Mouse (Mus musculus): ENCODE data around the gene Hoxa3. TPM values are rescaled to one million over a fixed set of nuclear protein-coding genes. Genes with fewer than 3 reads are reported as not detected.

The Hoxa3 gene
- polyA plus RNA-seq, 1 experiment = not detected

DNA sequence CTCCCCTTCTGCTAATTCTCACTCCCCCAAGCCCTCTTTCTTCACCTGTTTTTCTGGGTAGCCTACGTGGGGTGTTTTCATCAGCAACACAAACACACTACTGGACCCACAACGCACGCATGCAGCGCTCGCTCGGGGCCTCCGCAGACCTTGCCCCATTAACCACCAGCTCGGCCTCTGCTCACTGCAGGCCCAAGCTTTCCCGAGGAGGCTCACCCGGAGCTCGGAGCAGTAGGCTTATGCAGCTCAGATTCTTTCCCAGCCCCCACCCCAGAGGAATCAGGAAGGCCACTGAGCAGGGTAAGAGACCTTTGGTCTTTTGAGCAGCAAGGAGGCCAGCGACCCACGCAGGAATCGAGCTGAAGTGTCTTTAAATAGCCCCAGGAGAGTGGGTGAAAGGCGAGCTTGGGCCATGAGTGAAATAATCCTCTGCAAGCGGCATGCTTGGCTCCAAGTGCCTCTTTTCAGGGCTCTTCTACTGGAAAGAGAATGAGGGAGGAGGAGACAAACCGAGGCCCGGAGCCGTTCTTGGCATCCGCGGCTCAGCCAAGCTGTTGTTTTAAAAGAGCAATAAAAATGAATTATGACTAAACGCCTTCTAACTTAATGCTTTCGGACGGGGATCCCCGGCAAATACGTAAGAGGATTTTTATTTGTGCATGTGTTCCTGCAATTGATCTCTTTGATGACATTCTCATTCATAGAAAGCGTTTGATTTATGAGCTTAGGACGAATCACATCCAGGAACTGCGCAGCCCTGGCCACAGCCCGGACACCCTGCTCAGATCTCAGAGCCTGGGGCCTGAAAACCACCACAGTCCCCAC is 52.4 kb downstream of the Hoxa3 start:
- no peak for TF ChIP-seq GATA1 (IDR thresholded peaks at IDR 0.05; ENCODE audit: low read length)

DNA sequence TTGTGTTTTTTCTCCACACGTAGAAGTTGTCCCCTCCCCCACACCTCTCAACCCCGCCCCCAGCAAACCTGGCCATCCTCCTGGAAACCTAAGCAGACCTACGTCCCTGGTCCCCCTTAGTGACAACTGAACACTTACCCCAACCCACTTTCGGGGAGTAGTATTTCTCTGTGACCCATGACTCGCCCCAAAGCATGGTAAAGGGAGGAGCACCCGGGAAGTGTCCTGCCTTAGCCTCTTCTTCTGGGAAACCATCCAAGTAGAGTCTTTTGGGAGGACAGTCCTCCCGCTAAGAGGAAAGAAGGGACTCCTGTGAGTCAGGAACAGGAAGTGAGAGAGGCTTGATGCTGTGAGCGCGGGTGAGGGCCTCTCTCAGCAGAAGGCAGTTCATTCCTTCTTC is 53.2 kb downstream of the Hoxa3 start:
- no peak for TF ChIP-seq GATA1 (IDR thresholded peaks at IDR 0.05; ENCODE audit: low read length)

DNA sequence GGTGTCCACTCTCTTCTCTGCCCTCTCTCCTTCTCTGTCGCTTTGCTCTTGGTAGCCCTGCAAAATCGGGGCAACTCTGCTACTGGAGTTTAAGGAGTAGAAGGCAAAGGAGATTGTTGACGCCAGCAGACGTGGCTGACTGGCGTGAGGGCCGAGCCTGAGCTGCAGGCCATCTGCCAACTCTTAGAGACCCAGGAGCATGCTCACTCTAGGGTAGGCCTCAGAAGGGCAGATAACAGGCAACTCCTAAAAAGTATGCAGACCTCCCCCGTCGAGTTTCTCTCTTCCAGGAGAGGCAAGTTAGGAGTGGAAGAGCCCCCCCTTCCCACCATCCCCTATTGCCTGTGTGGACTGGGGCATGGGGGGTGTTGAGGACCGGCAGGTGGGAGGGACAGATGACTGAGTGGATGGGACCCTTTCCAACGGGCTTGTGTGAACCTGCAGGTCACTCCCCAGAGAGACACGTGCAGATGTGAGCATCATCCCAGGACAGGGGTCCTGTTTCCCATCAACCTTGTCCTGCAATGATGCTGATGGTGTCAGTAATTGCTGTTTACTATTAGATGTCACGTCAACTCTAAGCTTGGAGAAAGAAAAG is 53.9 kb downstream of the Hoxa3 start:
- no peak for TF ChIP-seq GATA1 (IDR thresholded peaks at IDR 0.05; ENCODE audit: low read length)

DNA sequence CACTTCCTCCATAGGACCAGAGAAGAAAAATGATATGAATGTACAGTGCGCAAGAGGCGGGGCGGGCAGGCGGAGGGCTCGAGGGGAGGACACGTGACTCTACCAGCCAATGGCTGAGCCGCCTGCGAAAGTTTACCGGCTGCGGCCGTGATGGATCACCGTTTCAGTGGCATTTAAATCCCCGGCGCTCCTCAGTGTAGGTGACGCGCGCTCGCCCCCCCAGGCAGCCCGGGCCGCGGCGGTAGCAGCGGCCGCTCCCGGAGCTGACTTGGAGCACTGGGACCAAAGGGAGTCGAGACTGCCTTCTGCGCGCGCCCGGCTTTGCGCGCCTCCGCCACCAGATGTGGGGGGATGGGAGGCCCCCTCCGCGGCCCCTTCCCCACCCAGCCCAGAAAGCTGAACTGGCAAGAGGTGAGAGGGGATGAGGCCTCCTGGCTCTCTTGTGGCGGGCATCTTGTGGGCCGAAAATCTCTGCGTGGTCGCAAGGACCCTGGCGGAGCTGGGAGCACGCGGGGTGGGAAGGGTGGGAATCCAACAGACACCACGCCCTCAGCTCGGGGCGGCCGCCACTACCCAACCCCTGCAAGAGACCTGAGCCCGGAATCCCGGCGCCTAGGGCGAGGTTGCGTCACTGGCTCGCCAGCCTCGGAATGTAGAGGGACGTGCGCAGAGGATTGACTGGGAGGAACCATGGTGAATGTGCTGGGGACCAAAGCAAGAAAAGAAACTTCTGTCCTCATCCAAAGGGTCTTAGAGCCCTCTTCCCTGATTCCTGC is 54.7 kb downstream of the Hoxa3 start, which contains the start of gene Hoxa1:
TSS of gene Hoxa1 (minus strand) at position 42 of the 776 bp plus-strand sequence.
- TF ChIP-seq GATA1 (IDR thresholded peaks at IDR 0.05; ENCODE audit: low read length) = no peak

DNA sequence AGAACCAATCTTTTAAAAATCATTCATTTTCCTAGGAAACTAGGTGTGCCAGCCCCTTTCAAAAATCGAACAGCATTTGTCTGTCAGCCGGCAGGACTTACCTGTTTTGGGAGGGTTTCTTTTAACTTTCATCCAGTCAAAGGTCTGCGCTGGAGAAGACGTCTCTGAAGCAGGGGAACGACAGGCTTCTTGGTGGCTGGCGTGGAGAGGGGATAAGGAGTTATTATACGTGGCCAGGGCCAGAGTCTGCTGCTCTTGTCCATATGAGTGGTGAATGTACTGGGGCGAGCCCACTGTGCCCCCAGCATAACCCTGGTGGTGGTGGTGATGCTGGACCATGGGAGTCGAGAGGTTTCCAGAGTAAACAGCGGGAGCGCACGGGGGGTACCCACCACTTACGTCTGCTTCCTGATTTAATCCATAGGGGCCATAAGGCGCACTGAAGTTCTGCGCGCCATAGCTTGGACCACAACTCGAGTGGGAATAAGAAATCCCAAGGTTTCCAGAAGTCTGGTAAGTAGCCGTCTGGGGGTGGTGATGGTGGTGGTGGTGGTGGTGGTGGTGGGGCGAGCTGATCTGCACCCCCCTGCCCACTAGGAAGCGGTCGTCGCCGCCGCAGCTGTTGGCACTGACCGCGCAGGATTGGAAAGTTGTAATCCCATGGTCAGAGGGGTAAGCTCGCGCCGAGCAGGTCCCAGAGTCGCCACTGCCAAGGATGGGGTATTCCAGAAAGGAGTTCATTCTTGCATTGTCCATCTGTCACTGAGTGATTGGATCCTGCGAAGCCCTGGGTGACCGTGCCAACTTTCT is 55.5 kb downstream of the Hoxa3 start:
- TF ChIP-seq GATA1 (IDR thresholded peaks at IDR 0.05; ENCODE audit: low read length) = no peak

DNA sequence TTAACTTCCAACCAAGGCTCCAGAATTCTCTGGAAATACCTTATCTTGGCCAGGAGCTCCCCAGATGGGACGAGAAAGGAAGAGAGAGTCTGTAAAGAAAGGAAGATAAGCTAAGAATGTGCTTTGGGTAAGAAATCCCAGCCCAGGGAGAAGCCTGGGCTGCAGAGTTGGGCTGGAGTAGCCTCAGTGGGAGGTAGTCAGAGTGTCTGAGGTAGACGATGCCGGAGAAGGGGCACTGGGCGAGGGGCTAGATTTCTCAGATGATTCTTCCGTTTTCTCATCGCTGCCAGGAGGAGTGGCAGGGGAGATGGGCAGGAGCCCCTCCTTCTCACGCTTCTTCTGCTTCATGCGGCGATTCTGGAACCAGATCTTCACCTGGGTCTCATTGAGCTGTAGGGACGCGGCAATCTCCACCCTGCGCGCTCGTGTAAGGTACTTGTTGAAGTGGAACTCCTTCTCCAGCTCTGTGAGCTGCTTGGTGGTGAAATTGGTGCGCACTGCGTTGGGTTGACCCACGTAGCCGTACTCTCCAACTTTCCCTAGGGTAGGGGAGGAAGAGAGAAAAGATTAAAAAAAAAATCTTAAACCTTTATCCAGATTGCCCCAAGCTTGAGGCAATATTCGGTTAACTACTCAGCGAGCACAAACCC is 56.5 kb downstream of the Hoxa3 start:
- no peak for TF ChIP-seq GATA1 (IDR thresholded peaks at IDR 0.05; ENCODE audit: low read length)

DNA sequence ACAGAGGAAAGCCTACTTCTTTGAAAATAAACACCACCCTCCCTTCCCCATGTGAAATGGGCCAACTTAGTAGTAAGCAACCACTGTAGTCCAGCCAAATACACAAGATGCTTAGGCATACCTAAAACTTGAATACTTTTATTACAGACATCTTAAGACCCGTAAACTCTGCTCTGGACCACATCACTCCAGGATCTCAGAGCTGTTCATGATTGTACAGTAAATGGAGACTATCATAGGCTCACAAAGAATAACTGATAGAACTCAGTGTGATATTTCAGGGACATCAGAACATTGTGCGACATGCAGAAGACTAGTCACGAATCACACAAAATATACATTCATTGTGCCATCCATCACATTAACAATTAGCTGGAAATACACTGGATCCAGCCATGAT is 57.7 kb downstream of the Hoxa3 start:
- TF ChIP-seq GATA1 (IDR thresholded peaks at IDR 0.05; ENCODE audit: low read length) = no peak

DNA sequence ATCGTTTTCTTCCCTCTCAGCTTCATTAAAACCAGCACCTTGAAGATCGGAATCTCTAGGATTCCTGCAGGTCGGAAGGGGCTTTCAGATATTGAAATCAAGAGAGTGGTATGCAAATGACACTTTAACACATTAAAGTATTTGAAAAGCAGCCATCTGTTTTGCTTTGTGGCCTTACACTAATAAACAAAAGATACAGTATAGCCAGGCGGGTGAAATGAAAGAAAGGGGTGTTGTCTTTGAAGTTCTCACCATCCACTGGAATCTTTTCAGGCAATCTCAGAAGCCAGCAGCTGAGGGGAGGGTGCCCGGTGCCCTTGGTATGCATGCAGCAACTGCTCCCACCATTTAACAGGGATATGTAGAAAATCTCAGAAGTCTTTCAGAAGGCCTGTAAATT is 59.1 kb downstream of the Hoxa3 start:
- no peak for TF ChIP-seq GATA1 (IDR thresholded peaks at IDR 0.05; ENCODE audit: low read length)

DNA sequence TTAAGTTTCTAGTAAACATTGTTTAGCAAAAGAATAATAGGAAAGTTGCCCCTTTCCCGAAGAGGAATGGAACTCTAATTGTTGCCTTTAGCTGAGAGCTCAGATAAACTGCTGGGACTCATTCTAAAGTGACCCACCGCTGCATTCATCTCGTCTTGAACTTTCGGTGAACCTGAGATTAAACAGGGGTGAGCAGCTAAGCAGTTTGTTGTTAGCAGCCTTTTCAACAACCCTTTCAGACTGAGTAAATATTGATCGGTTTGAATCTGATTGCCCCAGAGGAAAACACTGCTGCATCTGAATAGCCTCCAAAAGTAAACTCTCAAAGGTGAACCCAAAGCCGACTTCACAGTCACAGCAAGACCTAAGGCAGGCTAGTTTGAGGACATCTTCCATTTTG is 59.9 kb downstream of the Hoxa3 start:
- no peak for TF ChIP-seq GATA1 (IDR thresholded peaks at IDR 0.05; ENCODE audit: low read length)

DNA sequence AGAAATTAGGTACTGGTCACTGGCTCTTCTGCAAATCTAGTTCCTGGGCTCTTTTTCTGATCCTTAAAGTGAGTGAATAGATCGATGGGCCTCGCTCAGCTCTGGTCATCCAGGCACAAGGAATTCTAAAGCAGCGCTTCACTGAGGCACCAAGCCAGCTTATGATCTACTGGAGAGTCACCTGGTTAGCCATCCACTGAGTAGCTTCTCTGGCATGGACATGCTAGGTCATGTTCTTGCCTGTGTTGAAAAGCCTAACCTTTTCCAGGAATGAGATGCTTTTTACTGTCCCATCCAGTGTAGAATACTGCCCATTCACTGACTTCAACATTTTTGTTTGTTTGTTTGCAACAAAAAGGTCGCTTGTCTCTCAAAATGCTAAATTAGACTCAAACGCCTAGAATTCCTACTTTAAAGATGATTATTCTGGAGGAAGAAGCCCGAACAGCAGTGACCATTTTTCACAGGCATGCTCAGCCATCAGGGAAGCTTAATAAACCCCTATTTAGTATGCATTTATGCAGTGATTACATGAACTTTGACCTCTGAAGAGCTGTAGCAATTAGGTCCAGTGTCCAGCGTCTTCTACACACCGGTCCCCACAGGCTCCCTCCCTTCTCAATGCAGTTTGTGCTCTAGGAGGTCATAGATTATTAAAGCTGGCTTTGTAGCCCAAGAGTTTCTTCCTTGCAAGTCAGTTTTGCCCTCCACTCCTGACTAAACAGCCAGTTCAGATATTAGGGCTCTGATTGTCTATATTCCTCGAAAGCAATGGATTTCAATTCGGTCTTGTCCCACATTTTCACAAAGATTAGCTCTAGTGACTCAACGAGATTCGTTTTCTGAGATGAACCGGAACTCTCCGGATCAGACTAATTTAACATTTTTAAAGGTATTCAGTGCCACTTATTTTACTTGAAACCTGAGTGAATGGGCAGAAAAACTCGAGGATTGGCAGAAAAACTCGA is 60.6 kb downstream of the Hoxa3 start:
- no peak for TF ChIP-seq GATA1 (IDR thresholded peaks at IDR 0.05; ENCODE audit: low read length)

DNA sequence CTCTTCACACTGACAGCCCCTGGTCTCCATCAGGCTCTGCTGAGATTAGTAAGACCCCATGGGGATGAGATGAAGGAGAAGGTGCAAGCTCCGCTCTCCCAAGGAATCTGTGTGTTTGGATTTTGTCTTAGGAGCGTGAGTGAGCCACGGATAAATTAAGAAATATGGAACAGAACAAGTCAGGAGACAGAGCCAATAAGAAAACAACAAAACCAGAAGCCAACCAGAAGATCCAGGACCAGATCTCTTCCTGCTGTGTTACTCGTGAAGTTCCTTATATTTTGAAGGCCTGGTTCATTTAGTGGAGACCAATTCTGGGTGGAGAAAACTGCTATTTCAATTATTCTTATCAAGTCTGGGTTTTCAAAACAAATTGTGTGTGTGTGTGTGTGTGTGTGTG is 61.6 kb downstream of the Hoxa3 start:
- TF ChIP-seq GATA1 (IDR thresholded peaks at IDR 0.05; ENCODE audit: low read length) = no peak

DNA sequence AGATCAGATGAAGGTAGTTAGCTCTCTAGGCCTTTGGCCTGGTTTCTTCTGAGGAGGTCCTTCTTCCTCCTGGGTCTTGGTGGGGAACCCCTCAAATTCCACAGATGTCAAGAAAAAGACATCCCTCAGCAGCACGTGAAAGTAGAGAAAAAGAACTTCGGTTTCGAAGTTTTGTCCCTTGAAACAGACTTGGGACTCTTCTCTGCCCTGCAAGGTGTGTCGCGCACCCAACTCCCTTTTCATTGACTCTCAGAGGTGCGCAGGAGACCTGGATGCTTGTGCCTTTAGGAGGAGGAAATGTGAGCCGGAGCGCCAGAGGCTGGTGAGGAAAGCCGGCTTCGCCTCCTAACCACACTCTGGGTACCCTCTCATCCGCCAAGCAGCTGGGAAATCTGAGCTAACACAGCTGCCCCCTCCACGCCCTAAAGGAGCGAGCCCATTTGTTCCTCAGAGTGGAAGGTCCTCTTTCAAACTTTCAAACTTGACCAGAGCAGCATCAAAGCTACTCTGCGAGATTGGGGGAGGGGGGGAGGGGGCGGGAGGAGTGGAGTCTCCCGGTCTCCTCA is 62.7 kb downstream of the Hoxa3 start:
- no peak for TF ChIP-seq GATA1 (IDR thresholded peaks at IDR 0.05; ENCODE audit: low read length)

DNA sequence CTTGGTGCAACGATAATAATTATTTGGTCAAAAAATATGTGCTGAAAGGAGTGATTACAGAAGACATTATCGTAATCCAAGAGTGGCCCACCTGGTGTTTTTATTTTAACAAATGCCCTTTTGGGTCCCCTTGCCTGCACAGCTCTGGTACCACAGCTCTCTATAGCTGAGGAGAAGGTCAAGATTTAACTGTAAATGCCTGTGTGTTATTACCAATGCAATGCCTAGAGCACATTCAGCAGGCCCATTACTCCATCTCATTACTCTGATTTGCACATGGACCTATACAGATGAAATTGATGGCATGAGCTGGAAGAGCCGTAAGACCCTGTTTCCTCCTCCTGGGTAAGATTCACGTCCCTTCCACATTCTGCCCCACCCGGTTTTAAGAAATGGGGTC is 74.0 kb downstream of the Hoxa3 start:
- no peak for TF ChIP-seq GATA1 (IDR thresholded peaks at IDR 0.05; ENCODE audit: low read length)

All from G1E-ER4 (cell line).